Mouse (Mus musculus) CH12F3 (cell line): ENCODE data around the gene Trh.

Source experiments
- in situ Hi-C: fragments of 300-500 bp; cut with MboI; formaldehyde crosslinking; loops from 2 replicates; pipeline ENCODE4 v1.14.3; 2020; ENCODE audit warnings: low sequenced_read_pairs

Gene Trh

GRCm38 (mm10) chr6:92244591-92244990, at the start of gene Trh:
Gene Trh (minus strand): TSS chr6:92244650.
- in situ Hi-C loops = no loop called here

- in situ Hi-C loops = no loop called here
These were observed 46.4 kb upstream of the Trh start for GRCm38 (mm10) chr6:92290826-92291225.

- in situ Hi-C loops = no loop called here
These were observed 42.4 kb upstream of the Trh start for GRCm38 (mm10) chr6:92286889-92287288.

DNA sequence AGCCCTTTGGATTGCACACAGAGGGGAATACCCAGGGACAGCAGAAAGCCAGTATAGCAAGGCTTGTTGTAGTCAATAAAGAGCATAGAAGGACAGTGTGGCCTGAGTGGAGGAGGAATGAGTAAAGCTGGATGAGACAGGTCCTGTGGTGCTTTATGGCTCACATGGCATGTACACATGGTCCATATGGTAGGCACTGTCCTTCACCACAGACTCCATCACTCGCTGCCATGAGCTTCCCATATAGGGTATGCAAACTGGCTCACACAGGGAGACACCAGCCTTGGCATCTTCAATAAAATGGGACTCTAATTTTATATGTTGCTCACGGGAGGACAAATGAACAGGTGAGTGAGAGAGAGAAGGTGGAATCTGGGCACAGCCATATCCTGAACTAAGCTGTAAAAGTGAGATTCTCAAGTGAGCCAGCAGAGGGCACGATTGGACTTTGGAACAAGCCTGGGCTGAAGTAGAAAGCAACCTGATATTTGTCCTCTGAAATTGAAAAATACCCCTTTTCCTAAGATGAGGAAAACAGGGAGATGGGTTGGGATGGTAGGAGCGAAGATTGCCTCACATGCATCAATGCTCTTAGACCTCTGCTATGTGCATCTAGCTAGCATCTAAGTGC, 41.9 kb upstream of the Trh start:
- in situ Hi-C loops = no loop called here

- in situ Hi-C loops = no loop called here
These were observed 41.1 kb upstream of the Trh start for GRCm38 (mm10) chr6:92285559-92285958.

DNA sequence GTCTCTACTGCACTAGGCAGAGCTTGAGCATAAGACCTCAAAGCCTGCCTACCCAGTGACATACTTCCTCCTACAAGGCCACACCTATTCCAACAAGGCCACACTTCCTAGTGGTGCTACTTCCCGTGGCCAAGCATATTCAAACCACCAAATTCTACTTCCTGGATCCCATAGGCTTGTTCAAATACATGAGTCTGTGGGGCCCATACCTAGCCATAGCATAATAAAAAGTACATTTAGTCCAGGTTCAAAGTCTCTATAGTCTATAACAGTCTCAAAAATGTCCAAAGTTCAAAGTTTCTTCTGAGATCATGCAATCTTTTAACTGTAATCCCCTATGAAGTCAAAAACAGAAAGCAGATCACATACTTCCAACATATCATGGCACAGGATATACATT, 32.7 kb upstream of the Trh start:
- in situ Hi-C loops = no loop called here

DNA sequence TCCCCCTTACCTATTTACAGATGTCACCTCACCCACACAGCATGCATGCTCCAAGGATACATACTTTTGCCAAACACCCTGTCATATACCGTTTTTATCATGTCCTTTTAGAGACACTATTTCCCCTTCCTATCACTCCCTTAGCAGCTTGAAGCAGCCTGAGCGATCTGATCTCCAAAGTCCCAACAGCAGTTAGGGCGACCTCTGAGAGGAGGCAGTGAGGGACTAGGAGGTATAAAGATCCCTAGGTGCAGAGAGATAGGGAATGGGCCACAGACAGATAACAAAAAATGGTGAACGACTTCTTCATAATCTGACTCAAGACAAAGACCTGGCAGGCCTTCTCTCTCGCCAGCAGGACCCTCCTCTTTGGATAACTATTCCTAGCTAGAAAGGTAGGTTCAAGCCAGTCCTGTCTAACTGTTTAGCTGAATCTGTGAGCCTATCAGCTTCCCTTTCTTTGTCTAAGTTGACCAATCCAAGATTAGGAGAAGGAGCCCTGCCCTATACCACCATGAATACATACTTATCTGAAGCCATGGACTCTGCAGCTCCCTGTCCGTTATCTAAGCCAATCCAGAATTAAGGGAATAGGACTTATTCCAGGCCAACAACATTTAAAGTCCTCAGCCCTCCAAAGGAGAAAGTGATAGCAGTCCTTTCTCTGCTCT, 29.3 kb upstream of the Trh start:
- in situ Hi-C loops = no loop called here

DNA sequence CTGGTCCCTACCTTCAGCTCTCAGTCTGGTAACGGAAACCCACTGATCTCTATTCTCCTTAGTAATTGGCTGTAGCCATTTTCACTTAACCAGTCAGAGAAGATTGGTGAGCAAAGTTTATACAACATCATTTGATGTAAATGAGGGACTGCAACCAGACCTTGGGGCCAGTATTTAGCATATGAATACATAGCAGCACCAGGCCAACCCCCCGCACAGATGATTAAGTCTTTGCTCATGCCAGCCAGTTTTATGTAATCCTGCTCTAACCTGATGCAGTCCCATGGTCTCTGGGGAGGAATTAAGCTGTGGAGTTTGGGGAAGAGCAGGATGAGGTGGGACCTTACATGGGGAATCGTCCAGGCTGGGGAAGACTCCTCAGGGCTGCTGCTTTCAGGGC, 28.2 kb upstream of the Trh start:
- in situ Hi-C loops = no loop called here

- in situ Hi-C loops = loop anchor here (10.0 kb wide), 1 partner anchor 54 kb away; the partner anchor contains the start of gene Rbsn
These were observed 24.6 kb upstream of the Trh start for GRCm38 (mm10) chr6:92269019-92269418.

DNA sequence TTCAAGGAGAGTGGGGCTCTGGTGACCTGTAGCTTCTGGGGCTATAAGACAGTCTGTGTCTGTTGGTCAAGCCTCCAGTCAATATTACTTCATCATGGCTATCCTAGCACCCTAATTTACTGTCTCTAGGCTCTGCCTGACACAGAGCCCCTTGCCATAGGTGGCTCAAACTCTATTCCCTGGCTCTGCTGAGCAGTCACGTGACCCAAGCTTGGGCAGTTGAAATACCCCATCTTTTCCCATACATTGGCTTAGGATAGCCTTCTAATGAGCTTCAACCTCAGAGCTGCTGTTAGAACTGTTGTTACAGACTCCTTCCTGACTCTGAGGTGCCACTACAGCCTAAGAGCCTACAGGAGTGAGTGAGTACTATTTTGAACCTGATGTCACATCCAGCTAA, 23.6 kb upstream of the Trh start:
- in situ Hi-C loops = loop anchor here (10.0 kb wide), 1 partner anchor 53 kb away; the partner anchor contains the start of gene Rbsn

DNA sequence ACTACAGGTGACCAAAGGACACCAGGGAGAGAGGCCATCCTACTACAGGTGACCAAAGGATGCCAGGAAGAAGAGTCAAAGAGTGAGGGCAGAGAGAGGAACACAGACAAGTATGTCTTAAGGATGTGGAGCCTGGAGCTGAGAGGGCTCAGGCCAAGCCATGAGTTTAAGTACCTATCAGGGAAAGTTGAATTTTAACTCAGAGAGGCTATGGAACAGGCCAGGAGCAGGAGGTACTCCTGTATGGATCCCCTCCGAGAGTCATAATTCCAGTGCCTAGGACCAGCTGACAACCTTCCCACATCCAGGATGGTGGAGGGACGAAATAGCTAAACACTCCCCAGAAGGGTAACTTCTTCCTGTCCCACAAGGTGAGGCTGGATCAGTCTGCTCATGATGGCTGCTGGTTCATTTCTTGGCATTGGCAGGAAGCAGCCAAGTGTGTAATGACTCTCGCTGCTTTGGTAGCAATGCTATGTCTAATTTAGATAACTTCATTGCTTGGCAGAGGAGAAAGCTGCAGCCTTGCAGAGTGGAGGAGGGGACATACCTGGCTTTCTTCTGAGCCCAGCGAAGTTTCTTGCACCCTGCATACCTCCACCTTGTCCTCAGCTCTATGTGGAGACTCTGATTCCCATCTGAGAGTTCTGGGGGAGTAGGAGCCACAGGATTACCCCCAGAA, 16.9 kb upstream of the Trh start:
- in situ Hi-C loops = loop anchor here (10.0 kb wide), 1 partner anchor 47 kb away; the partner anchor contains the start of gene Rbsn

DNA sequence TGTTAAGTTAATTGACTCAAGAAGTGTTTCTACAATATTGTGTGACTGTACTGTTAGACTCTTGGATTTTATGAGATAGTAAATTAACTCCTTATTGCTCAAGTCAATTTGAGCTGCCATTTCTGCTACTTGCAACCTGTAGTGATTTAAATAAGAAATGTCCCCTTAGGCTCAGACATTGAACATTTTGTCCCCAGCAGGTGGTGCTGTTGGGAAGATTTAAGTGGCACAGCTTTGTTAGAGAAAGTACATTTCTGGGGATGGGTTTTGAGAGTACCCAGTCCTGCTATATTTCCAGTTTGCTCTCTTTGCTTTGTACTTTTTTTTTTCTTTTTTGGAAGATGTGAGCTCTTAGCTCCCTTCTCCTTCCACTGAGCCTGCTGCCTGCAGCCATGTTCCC, 10.9 kb upstream of the Trh start:
- in situ Hi-C loops = no loop called here

DNA sequence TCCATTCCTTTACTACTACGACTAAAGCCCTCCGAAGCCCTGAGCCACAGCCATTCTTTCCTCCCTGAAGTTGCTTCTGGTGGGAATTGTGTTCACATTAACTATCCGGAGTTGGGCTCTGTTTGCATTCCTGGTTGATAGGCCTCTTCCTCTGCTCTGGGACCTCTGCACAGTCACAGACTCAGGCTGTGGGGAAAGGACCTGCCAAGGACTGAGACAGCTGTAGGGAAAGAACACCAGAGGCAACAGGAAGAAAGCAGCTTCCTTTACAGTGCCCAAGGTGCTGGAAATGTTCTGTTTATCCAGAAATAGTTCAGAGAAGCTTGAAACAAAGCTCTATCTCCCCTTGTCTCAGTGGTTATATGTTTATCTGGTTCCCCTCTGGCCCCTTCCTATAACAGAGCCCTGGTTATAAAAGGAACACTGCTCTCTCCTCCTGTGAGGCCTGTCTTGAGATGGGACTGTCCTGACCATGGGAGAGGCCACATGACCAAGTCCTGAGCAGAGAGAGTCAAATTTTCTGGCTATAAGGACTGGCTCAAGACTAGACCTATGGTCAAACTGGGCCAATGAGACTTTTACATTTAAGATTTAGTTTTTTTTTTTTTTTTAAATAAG, 8.9 kb upstream of the Trh start:
- in situ Hi-C loops = no loop called here

DNA sequence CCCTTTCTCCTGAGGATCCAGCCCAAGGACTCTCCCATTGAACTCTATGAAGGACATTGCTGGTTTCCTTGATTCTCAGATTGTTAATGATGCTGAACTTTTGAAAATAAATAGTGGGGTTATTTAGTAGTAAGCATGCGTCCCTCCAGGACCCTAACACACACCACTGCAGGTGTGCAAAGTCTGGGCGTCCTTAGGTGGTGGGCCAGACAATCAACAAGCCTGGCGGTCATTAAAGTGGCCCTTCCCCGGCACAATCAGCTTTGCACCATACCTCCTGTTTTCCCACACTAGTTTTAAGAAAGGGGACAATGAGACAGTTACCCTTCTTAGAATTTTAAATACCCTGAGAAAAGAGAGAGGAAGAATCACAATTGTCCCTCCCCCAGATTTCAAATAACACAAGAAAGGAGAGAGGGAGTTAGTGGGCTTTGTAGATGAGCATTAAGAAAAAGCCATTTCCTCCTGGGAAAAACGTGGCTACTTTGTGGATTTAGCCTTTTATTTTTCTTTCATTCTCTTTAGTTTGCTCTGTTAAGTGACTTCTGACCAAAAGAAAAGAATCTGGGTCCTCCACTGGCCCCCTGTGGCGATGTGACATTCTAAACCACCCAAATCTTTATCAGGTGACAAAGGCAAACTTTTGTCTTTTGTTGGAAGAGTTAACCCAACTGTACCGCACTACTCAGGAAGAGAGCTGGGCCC, 2.9 kb upstream of the Trh start:
- in situ Hi-C loops = no loop called here

DNA sequence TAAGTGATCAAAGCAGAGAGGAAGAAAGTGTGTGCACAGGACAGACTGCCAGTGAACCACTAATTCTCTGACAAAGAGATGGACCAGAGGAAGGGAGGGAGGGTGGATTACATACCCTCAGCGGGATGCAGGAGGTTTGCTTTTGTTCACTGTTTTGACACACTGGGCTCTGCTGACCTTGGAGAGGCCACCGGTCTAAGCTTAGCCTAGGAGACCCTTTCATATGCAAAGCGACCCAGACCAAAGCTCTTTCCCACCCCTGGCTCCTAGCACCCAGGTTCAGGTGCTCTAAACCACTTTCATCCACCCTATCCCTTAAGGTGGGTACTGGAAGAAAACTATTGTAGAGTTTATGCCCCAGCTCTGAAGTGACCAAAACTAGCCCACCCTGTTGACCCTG, 1.9 kb upstream of the Trh start:
- in situ Hi-C loops = no loop called here

DNA sequence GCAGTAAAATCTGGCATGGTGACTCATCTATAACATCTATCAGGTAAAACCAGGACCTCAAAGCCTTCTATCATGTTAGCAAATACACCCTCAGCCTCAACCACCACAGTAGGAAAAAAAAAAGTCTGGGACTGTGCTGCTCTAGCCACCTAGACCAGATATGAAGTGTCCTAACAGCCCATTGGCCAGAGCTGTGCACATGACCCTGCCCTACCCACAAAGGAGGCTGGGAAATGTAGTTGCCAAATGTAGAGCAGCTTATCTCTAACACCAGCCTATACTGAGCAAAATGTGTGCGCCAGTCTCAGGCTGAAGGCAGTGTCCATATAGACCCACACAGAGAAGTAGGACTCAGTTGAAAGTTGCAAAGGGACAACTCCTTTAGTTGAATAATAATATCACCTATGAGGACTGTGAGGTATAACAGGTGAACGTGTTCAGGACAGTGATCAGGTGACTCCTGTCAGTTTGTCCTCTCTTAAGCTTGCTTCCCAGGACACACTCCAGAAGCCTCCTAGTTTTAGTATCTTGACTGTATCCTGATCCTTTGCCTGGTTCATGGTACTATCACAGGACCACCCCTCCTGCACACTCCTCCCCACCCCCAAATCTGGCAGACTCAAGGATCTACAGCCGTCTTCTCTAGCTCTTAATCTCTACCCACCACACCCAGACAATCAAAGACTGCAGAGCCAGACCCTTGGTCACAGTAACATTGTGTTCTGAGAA, 3.1 kb downstream of the Trh start:
- in situ Hi-C loops = no loop called here

GRCm38 (mm10) chr6:92235036-92235435, 9.4 kb downstream of the Trh start:
- in situ Hi-C loops = no loop called here

- in situ Hi-C loops = no loop called here
These were observed 12.7 kb downstream of the Trh start for GRCm38 (mm10) chr6:92231762-92232161.

GRCm38 (mm10) chr6:92231356-92231755, 13.1 kb downstream of the Trh start:
- in situ Hi-C loops = no loop called here

- in situ Hi-C loops = no loop called here
These were observed 14.9 kb downstream of the Trh start for GRCm38 (mm10) chr6:92229586-92229985.
